Mouse (Mus musculus): ENCODE data around the gene Cobl.
A peak's percentile ranks its signal among the peaks of the same experiment; 100 is the strongest.

Cobl gene

GRCm38 (mm10) chr11:12309423-12310023 is 155.2 kb downstream of the Cobl start:
- DNase-seq (ENCODE audit: low spot score) = no peak

- no peak for DNase-seq (ENCODE audit: low spot score)
Observed at GRCm38 (mm10) chr11:12304879-12305278, 159.9 kb downstream of the Cobl start.

DNA sequence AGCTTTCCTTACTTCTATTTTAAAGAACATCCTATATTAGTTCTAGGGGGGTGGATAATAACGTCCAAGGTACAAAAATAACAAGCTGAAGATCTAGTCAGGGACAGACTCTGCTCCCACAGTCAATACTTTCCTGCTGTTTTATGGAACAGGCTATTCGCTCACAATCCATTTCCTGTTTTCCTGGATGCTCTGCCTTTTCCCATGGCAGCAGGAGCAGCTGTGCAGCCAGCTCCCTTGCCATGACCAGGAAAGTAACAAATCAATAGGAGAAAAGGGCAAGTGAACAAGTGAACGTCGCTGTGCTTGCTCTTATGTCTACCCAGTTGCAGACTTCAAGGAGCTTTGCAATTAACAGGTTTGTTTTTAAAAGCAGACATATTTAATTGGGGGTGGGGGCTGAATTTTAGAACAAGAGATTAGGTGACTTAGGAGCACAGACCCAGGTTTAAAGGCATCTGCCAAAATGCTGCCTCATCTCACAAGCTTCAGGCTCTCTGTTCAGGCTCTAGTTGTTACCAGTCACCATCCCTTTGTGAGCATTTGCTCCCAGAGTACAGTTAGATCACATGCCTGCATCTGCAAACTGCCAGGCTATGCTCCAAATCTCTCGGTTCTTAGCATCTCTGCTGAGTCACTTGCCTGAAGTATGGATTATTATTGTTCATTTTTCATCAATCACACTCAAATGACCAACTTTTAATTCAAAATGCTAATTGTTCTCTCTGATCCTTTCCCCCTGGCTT is 164.9 kb downstream of the Cobl start:
- DNase-seq (ENCODE audit: low spot score) = no peak

DNA sequence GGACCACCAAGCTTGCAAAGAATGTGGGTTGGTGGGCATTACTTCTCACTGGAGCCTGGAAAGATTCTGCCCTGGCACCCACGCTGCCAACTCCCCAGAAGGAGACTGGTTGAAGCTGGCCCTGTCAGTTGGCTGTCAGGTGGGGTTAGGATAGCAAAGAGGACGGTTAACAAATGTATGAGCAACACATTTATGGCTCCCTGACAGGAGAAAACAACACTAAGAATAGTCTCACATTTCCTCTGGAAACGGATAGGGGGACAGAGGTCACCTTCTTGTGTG is 173.2 kb downstream of the Cobl start:
- no peak for DNase-seq (ENCODE audit: low spot score)

DNA sequence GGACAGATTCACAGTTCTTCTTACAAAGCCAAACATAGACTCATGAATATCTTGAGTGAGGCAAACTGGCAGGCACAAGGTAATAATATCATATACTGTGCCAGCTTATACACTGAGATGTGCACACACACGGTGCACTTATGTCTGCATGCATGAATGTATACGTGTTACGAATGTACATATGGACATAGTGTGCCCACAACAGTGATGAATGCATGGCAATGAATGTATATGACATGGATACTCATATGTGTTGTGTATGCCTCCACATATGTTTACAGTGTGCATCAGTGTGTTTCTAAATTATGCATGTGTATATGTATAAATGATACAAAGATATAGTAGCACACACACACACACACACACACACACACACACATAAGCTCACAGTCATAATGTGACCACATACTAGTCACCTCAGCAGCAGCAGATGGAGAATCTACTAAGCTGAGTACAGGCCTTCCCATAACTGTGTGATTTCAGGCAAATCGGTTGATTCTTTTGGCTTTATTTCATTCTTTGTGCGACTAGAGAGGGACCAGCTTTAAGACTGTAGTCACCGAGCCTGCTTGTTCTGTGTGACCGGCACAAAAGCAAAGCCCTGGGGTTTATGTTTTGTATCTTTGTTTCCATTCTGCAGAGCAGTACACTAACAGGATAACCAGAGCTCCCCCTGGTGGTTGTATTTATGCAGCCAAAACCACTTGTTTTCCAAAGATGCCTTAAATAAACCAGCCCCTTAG is 173.7 kb downstream of the Cobl start:
- peak; percentile 69 for DNase-seq (ENCODE audit: low spot score)

GRCm38 (mm10) chr11:12285319-12286021 is 179.3 kb downstream of the Cobl start:
- DNase-seq (ENCODE audit: low spot score) = no peak

- no peak for DNase-seq (ENCODE audit: low spot score)
Observed at GRCm38 (mm10) chr11:12280711-12281110, 184.0 kb downstream of the Cobl start.

- no peak for DNase-seq (ENCODE audit: low spot score)
Observed at GRCm38 (mm10) chr11:12274276-12274675, 190.5 kb downstream of the Cobl start.

- no peak for DNase-seq (ENCODE audit: low spot score)
Observed at GRCm38 (mm10) chr11:12273726-12274125, 191.0 kb downstream of the Cobl start.

GRCm38 (mm10) chr11:12258411-12258810 is 206.3 kb downstream of the Cobl start:
- DNase-seq (ENCODE audit: low spot score) = no peak

GRCm38 (mm10) chr11:12257324-12258118 is 207.2 kb downstream of the Cobl start:
- DNase-seq (ENCODE audit: low spot score) = no peak

DNA sequence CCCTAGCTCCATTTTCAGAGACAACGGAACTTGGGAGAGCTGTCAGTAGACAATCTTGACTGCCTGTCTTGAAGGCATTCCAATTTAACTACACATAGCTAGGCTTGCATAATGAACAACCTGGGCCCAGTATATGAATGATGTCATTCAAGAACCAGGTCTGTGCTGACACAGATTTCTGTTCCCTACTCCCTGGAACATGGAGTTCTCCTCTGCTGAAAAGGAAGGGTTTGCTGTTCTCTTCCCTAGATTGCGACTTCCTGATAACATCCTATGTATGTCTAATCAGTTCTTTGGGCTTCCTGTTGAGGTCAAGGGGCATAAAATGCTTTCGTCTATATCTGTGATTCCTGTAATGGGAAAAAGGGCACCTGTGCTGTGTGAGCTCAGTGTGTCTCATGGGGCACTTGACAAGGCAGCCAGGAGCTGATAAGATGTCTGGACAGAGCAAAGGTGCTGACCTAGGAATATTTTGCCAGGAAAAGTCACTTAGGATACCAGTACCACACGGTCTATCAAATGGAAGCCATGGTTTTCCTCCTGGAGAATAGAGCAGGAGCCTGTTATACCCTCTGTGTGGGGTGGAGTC is 219.3 kb downstream of the Cobl start:
- no peak for DNase-seq (ENCODE audit: low spot score)

DNA sequence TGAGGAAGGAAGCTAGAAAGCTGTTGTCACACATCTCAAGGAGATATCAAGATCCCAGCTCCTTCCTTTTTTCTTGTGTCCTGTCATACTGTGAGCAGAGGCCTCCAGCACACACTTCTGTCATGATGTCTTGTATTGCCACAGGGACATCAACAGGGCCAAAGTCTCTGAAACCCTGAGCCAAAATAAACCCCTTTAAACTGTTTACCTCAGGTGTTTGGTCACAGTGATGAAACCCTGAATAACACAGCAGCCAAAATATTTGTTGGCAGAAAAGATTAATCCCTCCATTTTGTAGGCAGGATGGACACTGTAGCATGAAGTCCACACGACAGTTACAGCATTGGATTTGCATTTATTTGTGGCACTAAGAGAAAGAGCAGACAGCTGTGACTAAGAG is 228.4 kb downstream of the Cobl start:
- no peak for DNase-seq (ENCODE audit: low spot score)

- DNase-seq (ENCODE audit: low spot score) = no peak
Observed at GRCm38 (mm10) chr11:12234876-12235275, 229.9 kb downstream of the Cobl start.

- no peak for DNase-seq (ENCODE audit: low spot score)
Observed at GRCm38 (mm10) chr11:12234126-12234525, 230.6 kb downstream of the Cobl start.

- DNase-seq (ENCODE audit: low spot score) = no peak
Observed at GRCm38 (mm10) chr11:12232743-12233125, 232.0 kb downstream of the Cobl start.

DNA sequence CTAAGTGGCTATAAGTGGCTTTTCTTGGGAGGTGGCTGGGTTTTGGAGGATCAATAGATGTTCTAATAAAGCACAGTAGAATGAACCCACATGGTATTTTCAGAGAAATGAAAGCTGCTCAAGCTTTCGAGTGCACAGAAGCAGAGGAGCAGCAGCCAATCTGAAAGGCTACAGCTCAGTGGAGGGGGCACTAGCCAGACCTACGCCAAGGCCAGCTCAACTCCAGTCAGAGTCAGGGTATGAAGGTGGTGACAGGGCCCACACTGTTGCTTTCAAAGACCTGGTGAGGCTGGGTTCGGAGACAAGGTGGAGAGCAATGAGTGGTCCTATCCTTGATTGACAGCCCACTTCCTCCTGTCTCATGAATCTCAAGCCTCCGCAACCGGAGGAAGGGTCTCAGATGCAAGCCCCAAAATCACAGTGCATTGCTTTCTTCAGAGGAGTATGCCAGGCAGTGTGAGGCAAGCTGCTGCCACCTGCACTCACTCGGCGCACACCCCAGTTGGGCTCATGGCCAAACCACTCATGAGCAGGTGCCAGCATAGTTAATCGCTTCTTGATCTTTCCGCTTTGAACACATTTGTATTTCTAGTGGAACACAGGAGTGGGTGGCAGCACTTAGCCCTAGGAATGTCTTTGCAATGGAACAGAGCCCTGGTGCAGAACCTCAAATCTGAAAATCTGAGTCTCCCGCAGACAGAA is 232.6 kb downstream of the Cobl start:
- DNase-seq (ENCODE audit: low spot score) = peak; percentile 45

DNA sequence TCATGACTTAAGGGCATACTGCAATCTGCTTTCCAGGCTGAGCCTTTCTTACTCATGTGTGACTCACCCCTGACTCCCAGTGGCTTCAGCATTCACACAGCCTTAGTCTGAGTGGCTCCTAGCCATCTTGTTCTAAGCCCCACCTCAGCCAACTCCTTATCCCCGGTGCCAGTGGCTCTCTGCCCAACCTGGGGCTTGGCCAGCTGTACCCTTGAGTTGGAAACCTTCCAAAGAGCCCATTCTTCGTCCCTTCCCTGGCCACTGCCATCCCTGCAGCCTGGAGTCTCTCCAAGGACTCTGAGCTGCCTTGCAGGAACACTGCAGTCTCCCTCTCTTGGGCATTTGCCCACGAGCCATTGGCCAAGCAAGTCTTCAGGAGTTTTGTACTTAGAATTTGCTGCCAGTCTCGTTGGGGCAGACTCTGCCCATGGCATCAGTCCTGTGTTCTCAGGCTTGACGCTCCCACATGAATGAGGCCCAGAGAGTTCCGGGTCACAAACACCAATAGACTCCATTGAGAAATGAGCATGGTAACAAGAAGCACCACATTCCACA is 233.2 kb downstream of the Cobl start:
- DNase-seq (ENCODE audit: low spot score) = peak; percentile 15

DNA sequence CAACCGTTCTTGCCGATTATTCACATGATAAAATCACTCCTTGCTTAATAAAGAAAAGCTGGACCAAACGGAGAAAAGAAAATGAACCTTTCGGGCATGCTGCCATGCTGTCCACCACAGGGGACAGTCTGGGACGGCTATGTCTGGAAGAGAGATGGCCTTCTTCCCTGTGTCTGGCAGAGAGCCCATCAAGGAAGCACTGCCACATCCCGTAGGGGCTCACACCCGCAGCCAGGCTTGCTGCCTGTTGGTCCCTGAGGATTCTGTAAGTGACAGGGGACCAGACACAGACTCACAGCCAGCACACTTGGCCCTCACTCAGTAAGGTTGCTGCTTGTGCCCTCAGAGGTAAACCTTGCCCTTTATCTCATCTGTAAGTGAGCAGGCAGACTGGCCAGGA is 235.3 kb downstream of the Cobl start:
- no peak for DNase-seq (ENCODE audit: low spot score)

DNA sequence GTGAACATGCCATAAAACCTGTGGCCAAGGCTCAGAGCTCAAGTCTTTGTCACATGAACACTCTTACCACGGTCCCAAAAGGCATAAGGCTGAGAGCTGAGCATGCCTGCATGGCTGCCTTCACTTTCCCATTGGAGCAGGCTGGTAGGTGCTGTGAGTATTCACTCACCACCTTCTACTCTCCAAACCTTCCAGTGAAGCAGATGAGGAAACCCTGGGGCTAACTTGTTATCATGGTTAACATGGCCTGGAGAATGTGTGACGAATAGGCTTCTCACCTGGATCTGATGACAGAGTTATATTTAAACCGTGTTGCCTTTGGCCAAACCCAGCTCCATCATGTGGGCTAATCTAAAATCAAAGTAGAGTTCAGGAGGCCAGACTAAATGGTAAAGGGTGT is 237.4 kb downstream of the Cobl start:
- no peak for DNase-seq (ENCODE audit: low spot score)
